Mouse (Mus musculus): ENCODE measurements around the gene Hist1h3g. TPM values are rescaled to one million over a fixed set of nuclear protein-coding genes. Genes with fewer than 3 reads are reported as not detected.
A peak's percentile ranks its signal among the peaks of the same experiment; 100 is the strongest.
"Not testable (repeated sequence)": the region's sequence is repeated elsewhere in the genome, so short reads cannot be mapped to it uniquely, and the experiment has no call there.

Gene Hist1h3g
- polyA plus RNA-seq, 1 experiment: 16.4 TPM

DNA sequence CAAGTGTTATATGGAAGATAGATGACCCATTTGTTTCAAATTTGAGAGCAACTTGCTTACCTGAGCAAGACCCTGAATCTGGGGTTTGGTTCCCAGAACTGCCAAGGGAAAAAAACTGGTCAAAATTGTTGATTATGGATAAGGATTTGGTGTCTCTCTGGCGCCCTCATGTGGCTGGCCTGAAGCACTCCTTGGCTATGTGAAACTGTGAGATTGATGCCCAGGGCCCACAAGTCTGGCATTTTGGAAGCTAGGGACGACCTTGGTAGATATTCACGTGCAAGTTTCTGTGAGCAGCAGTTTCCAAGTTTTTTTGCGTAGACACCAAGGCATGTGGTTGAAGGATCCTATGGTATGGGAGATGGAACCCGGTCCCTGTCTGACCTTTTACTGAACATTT, 10.6 kb upstream of the Hist1h3g start:
- no peaks in the 10 kb centered on the region for H3K27me3 ChIP-seq (replicated peaks)
- peaks cover 71% of the 10 kb centered on the region for H3K4me1 ChIP-seq
- H3K9me3 ChIP-seq: no peaks in the 10 kb centered on the region
- no peaks in the 10 kb centered on the region for H3K36me3 ChIP-seq (replicated peaks; ENCODE audit: low read length)
- TF ChIP-seq FLI1 (IDR thresholded peaks at IDR 0.05; ENCODE audit: low read length) (no peak), GATA1 (IDR thresholded peaks at IDR 0.05; ENCODE audit: borderline replicate concordance, low read length) (no peak)
- H3K4me3 ChIP-seq (replicated peaks): peak overlapping the region; percentile 8

DNA sequence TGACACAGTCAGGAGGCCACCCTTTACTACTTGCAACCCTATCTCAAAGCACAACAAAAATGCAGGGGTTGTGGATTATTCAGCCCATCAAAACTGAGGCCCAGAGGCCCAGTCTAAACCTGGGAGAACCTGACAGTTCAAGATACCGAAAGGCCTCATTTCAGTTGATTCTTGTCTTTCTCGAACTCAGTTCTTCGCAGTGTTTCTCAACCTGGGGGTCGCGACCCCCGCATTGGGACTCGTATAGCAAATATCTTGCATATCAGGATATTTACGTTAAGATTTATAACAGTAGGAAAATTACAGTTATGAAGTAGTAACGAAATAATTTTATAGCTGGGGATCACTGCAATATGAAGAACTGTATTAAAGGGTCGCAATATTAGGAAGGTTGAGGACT, 9.3 kb upstream of the Hist1h3g start:
- H3K9me3 ChIP-seq: no peaks in the 10 kb centered on the region
- H3K4me3 ChIP-seq (replicated peaks): peak overlapping the region; percentile 88
- H3K27me3 ChIP-seq (replicated peaks): no peaks in the 10 kb centered on the region
- H3K4me1 ChIP-seq: peaks cover 64% of the 10 kb centered on the region
- TF ChIP-seq GATA1 (IDR thresholded peaks at IDR 0.05; ENCODE audit: borderline replicate concordance, low read length) (no peak), FLI1 (IDR thresholded peaks at IDR 0.05; ENCODE audit: low read length) (no peak)
- no peaks in the 10 kb centered on the region for H3K36me3 ChIP-seq (replicated peaks; ENCODE audit: low read length)

DNA sequence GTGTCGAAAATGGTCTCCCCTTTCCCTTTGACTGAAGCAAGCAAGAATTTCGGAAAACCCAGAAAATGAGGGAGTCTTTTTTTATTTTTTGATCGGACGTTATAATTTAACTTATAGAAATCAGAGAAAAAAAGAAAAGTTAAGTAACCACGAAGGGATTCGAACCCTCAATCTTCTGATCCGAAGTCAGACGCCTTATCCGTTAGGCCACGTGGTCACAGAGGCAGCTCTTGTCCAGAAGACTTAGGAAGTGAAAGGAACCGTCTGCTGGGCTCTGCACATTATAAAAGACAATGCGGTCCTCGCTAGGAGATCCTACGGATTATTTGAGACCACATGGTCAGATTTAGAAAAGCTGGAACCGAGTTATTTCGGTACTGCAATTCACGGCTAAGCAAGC, 8.9 kb upstream of the Hist1h3g start:
- no peaks in the 10 kb centered on the region for H3K9me3 ChIP-seq
- no peaks in the 10 kb centered on the region for H3K36me3 ChIP-seq (replicated peaks; ENCODE audit: low read length)
- H3K27me3 ChIP-seq (replicated peaks): no peaks in the 10 kb centered on the region
- peak overlapping the region; percentile 88 for H3K4me3 ChIP-seq (replicated peaks)
- H3K4me1 ChIP-seq: peaks cover 62% of the 10 kb centered on the region
- TF ChIP-seq FLI1 (IDR thresholded peaks at IDR 0.05; ENCODE audit: low read length) (no peak), GATA1 (IDR thresholded peaks at IDR 0.05; ENCODE audit: borderline replicate concordance, low read length) (no peak)

DNA sequence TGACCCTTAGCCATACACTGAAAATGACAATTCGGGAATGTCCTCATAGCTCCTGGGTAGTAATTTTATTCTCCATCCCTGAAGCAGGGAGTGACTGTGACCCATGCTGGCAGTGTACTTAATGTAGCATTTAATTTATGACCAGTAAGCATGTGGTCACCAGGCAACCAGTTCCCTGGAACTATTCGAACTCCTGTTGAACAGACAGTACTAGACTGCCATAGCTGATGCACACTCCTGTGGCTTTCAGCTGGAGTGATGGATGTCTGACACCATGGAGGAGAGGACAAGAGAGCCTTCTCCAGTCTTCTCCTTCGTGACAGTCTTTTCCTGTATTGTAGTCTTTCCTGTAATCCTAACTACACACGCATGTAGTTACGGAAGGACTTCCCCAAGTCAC, 6.2 kb upstream of the Hist1h3g start:
- no peak for TF ChIP-seq FLI1 (IDR thresholded peaks at IDR 0.05; ENCODE audit: low read length)
- no peak for TF ChIP-seq GATA1 (IDR thresholded peaks at IDR 0.05; ENCODE audit: borderline replicate concordance, low read length)
- Histone ChIP-seq H3K27me3 (replicated peaks) (no peaks in the 10 kb centered on the region), H3K9me3 (no peaks in the 10 kb centered on the region), H3K36me3 (replicated peaks; ENCODE audit: low read length) (no peaks in the 10 kb centered on the region), H3K4me3 (replicated peaks) (no peak overlapping the region), H3K4me1 (peaks cover 57% of the 10 kb centered on the region)

DNA sequence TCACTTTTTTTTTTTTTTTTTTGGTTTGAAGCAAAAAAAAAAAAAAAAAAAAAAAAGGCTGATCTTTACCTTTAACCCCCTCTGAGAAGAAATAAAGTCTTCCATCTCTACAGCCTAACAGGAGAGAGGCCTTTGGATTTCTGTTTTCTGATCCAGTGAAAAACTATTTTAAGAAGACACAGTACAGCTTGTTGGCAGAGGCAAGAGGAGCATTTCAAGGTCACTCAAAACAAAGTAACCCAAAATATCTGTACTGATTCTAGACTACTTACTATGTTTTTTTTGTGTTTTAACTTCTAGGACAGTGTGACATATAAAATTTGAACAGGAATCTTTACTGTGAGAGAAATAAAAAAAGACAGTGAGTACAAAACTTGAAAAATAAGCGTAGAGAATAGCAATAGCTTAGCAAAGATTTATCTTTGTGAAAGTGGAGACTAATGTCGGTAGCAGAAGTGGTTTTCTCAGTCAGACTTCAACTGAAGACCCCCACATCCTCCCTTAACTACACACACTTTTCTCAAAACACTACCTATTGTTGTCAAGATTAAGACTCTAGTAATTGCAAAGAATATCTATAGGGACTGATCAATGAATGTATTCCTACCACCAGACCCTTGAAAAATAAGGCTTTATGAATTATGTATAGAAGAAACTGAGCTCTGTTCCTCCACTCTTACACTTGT, 5.6 kb upstream of the Hist1h3g start:
- H3K36me3 ChIP-seq (replicated peaks; ENCODE audit: low read length): no peaks in the 10 kb centered on the region
- H3K4me1 ChIP-seq: peaks cover 55% of the 10 kb centered on the region
- TF ChIP-seq GATA1 (IDR thresholded peaks at IDR 0.05; ENCODE audit: borderline replicate concordance, low read length) (no peak), FLI1 (IDR thresholded peaks at IDR 0.05; ENCODE audit: low read length) (no peak)
- H3K9me3 ChIP-seq: no peaks in the 10 kb centered on the region
- peak overlapping the region; percentile 91 for H3K4me3 ChIP-seq (replicated peaks)
- H3K27me3 ChIP-seq (replicated peaks): no peaks in the 10 kb centered on the region

DNA sequence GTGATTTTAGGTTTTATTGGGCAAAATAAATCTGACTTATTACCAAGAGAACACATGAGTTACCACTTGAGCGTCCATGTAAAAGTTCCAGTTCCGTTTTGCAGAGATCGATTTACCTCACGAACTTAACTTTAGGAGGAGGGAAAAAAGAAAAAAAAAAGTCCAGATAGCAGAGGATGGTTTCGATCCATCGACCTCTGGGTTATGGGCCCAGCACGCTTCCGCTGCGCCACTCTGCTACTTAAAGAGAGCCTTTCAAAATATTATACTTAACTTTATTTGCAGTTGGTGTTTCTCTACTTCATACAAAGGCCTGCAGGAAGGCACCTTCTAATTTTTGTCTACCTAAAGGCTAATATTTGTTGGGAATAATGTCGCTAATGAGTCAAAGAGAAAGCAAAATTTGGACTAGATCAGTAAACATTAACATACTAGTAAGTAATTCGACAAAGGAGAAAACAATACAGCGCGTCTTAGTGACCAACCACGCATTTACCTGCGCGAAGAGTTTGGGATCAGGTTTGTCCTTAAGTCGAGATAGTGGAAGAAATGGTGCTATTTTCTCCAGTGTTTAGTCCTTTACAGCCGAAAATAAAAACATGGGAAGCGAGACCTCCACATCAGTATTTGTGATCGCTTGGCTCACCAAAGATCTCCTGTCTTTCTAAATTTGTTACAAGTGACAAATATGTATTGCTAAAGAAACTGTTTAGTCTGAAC, 4.9 kb upstream of the Hist1h3g start:
- TF ChIP-seq GATA1 (IDR thresholded peaks at IDR 0.05; ENCODE audit: borderline replicate concordance, low read length) (no peak), FLI1 (IDR thresholded peaks at IDR 0.05; ENCODE audit: low read length) (no peak)
- Histone ChIP-seq H3K27me3 (replicated peaks) (no peaks in the 10 kb centered on the region), H3K9me3 (no peaks in the 10 kb centered on the region), H3K36me3 (replicated peaks; ENCODE audit: low read length) (no peaks in the 10 kb centered on the region), H3K4me1 (peaks cover 56% of the 10 kb centered on the region), H3K4me3 (replicated peaks) (peak overlapping the region; percentile 91)

DNA sequence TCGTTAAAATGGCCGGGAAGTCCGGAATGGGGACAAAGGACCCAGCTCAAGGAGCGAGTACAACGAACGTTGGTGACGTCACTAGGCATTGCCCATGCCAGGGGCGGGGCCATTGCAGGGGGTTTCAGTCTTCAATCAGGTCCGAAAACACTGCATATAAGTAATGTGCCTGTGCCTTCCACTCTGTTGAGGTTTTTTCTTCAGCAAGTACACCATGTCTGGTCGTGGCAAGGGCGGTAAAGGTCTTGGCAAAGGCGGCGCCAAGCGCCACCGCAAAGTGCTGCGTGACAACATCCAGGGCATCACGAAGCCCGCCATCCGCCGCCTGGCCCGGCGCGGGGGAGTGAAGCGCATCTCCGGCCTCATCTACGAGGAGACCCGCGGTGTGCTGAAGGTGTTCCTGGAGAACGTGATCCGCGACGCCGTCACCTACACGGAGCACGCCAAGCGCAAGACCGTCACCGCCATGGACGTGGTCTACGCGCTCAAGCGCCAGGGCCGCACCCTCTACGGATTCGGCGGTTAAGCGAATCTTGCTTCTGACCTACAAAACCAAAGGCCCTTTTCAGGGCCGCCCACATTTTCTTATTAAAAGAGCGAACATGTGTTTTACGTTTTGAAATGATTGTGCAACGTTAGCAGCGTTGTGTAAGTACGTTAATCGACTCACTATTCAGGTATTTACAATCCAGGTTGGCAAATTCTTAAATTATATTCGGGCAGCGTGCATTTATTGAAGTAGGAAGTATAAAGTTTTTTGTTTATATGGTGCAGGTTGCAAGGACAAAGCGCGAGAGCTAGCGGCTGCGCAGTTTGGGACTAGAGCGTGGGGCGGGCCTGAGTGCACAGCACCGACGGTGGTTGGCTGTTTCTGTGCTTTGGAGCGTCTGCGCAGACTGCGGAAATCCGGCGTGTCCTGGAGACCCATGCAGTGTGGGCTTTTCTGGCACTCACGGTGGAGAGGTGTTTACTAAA, 4.0 kb upstream of the Hist1h3g start, which contains the start of gene Hist1h4h:
Gene Hist1h4h, plus strand, starts transcription at position 150 of the 975 bp plus-strand sequence.
- peaks cover 50% of the 10 kb centered on the region for H3K4me1 ChIP-seq
- H3K36me3 ChIP-seq (replicated peaks; ENCODE audit: low read length): no peaks in the 10 kb centered on the region
- H3K4me3 ChIP-seq (replicated peaks): peak within 1 kb of the TSS; percentile 91
- TF ChIP-seq GATA1 (IDR thresholded peaks at IDR 0.05; ENCODE audit: borderline replicate concordance, low read length): no peak
- no peak for TF ChIP-seq FLI1 (IDR thresholded peaks at IDR 0.05; ENCODE audit: low read length)
- no peaks in the 10 kb centered on the region for H3K9me3 ChIP-seq
- no peaks in the 10 kb centered on the region for H3K27me3 ChIP-seq (replicated peaks)

DNA sequence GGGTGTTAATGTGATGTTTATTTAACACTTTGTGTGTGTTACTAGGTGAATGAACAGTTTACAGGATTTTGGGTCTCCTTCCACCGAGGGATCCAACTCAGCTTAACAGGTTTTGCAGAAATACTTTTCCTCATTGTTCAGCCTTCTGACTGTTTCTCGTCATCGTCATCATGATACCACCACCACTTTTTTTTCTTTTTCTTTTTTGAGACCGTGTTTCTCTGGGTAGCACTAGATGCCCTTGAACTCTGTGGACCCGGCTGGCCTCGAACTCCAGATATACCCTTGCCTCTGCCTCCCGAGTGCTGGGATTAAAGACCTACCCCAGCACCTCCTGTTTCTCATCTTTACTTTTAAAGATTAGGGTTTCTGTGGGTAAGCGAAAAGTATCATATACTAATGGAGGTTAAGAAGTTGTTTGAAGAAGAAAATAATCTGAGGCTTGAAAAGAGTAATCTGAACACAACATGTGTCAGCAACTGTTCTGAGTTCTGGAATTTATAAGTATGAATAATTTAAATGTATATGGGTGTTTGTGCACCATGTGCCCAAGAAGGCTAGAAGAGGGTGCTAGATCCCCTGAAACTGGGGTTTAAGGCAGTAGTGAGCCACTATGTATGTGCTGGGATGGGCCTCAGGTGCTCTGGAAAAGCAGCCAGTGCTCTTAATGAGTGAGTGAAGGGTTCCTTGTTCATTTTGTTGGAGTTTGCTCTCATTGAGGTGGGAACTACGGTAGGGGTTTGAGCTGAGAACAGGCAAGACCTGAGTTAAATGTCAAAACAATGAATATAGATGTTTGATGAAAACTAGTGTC, 2.8 kb upstream of the Hist1h3g start:
- Histone ChIP-seq H3K4me3 (replicated peaks) (peak overlapping the region; percentile 91), H3K27me3 (replicated peaks) (no peaks in the 10 kb centered on the region), H3K36me3 (replicated peaks; ENCODE audit: low read length) (no peaks in the 10 kb centered on the region), H3K9me3 (no peaks in the 10 kb centered on the region), H3K4me1 (peaks cover 52% of the 10 kb centered on the region)
- TF ChIP-seq FLI1 (IDR thresholded peaks at IDR 0.05; ENCODE audit: low read length): no peak
- no peak for TF ChIP-seq GATA1 (IDR thresholded peaks at IDR 0.05; ENCODE audit: borderline replicate concordance, low read length)

DNA sequence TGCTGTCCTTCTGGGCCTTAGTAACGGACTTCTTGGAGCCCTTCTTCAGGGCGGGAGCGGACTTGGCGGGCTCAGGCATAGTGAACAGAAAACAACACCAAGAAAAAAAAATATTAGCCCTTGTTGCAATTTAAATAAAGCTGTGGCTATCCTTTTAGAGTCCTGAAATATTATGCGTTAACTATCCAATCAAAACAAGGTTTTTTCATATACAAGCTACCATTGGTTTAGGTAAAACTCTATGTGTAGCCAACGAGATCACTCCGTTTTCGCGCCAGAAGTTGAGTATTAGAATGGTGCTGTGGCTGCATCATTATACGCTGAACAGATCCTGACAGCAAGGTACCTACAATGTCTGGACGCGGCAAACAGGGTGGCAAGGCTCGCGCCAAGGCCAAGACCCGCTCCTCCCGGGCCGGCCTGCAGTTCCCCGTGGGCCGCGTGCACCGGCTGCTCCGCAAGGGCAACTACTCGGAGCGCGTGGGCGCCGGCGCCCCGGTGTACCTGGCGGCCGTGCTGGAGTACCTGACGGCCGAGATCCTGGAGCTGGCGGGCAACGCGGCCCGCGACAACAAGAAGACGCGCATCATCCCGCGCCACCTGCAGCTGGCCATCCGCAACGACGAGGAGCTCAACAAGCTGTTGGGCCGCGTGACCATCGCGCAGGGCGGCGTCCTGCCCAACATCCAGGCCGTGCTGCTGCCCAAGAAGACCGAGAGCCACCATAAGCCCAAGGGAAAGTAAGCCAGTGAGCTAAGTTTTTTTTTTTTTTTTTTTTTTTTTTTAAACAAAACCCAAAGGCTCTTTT, 1.5 kb upstream of the Hist1h3g start, which contains the start of gene Hist1h2af:
Gene Hist1h2af, plus strand, starts transcription at position 347 of the 808 bp plus-strand sequence.
- not testable (repeated sequence) for H3K36me3 ChIP-seq (replicated peaks; ENCODE audit: low read length); H3K9me3 ChIP-seq; H3K27me3 ChIP-seq (replicated peaks)
- Histone ChIP-seq H3K4me3 (replicated peaks) (peak within 1 kb of the TSS; percentile 95), H3K4me1 (peaks cover 59% of the 10 kb centered on the region)

Measured in megakaryocyte, embryonic 14.5 days (primary cell).